Mouse (Mus musculus): Measurements from ENCODE around the gene 4933434E20Rik. TPM values are rescaled to one million over a fixed set of nuclear protein-coding genes. Genes with fewer than 3 reads are reported as not detected.
A peak's percentile ranks its signal among the peaks of the same experiment; 100 is the strongest.

The 4933434E20Rik gene
- polyA plus RNA-seq, 1 experiment from 2014 or later, result 158 TPM

DNA sequence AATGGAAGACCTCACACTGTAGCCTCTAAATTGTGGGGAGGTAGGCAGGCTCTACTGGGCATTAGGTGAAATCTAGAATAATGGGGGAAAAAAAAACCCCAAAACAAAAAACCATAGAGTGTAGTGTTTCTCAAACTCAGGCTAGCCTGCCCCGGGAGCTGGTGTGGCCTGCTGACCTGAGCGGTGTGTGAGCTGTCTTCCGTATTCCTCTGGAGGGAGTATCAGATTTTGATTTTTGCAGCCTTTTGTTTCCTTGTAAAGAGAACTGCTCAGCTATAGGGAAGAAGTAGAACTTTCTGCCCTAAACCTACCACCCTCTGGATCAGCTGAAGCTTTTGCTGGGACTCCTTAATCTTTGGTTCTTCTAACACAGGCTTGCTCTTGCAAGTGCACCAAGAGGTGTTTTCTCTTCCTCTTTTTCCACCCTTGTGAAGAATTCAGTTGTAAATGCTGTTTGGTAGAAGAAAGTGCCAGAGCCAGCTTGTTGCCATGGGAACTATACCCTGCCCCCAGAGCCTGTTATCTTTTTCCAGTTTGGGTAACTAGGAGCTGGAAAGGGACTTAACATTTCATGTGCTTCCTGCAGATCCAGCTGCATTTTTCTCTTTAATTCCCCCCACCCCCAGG is 32.4 kb downstream of the 4933434E20Rik start:
- WGBS, result 71% methylated on average over 3 of the region's 3 CpGs
- no peaks in the 10 kb centered on the region for H3K9me3 ChIP-seq
- H3K9ac ChIP-seq, result no peak overlapping the region
- H3K27me3 ChIP-seq, result no peaks in the 10 kb centered on the region
- peak overlapping the region; percentile 79 for H3K4me2 ChIP-seq (replicated peaks)
- peaks cover 31% of the 10 kb centered on the region for H3K36me3 ChIP-seq
- peaks cover 46% of the 10 kb centered on the region for H3K4me1 ChIP-seq
- peak overlapping the region; percentile 48; the same call in 1 of the 2 replicates for H3K27ac ChIP-seq
- 0 out of 2 replicates have a peak overlapping the region, but pooled peaks have one; percentile 2 for H3K4me3 ChIP-seq
- no peak for ATAC-seq (ENCODE audit: low FRiP score, low read depth)

DNA sequence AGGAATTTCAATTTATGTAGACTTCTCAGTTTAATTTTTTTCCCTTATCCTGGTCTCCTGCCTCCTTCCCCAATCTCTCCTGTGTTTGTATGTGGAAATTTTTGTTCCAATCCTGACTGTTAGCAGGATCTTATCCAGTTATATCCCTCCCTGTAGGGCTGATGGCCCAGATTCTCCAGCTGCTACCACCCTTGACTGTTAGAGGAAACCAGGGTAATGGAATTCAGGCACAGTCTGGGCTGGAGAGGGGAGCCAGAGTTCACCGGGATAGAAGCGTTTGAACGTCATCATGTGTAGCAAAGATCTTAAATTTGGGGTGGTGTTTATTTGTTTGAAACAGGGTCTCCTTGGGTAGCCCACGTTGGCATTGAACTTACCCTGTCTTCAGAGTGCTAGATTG is 33.4 kb downstream of the 4933434E20Rik start:
- Histone ChIP-seq H3K4me2 (replicated peaks) (no peak overlapping the region), H3K27me3 (no peaks in the 10 kb centered on the region), H3K4me1 (peaks cover 43% of the 10 kb centered on the region), H3K27ac (no peak overlapping the region), H3K36me3 (peaks cover 41% of the 10 kb centered on the region), H3K9ac (no peak overlapping the region), H3K4me3 (no peak overlapping the region), H3K9me3 (no peaks in the 10 kb centered on the region)
- WGBS, result 80% methylated on average over 4 of the region's 4 CpGs
- no peak for ATAC-seq (ENCODE audit: low FRiP score, low read depth)

DNA sequence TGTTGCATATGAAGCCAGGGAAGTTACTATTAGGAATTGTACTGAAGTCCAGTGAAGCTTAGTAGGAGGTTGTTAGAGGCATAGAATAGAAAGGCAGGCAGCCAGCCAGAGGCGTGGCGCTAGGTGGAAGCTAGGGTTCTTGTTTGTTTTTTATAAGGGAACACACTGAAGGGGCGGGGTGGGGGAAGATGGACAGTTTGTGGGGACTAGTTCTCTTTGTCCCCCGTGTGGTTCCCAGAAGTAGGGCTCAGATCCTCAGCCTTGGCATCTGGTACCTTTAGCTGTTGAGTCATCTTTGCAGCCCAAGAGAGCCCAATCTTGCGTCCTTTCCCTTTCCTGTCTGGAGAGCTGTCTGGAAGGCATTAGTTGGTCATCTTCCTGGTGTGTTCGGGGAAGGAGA is 33.8 kb downstream of the 4933434E20Rik start:
- H3K9me3 ChIP-seq, result no peaks in the 10 kb centered on the region
- H3K9ac ChIP-seq, result no peak overlapping the region
- H3K4me3 ChIP-seq, result no peak overlapping the region
- H3K27me3 ChIP-seq, result no peaks in the 10 kb centered on the region
- peaks cover 43% of the 10 kb centered on the region for H3K4me1 ChIP-seq
- no peak overlapping the region for H3K4me2 ChIP-seq (replicated peaks)
- H3K27ac ChIP-seq, result no peak overlapping the region
- H3K36me3 ChIP-seq, result peaks cover 45% of the 10 kb centered on the region
- 82% methylated on average over 6 of the region's 6 CpGs for WGBS
- no peak for ATAC-seq (ENCODE audit: low FRiP score, low read depth)

DNA sequence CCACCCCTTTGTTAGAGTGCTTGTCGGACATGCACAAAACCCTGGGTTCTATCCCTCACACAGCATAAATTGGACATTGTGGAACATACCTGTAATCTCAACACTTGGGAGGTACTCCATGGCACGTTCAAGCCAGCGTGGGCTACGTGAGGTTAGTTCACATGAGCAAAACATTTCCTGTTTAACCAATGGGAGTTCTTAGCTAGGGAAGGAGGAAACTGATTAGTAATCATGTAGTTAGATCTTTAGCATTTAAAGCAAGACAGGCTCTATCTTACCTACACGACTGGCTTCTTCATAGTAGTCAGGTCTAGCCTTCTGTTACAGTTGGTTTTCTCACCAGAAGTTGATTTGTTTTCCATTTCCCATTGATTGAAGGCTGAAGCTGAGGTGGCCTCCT is 34.6 kb downstream of the 4933434E20Rik start:
- Histone ChIP-seq H3K4me1 (peaks cover 40% of the 10 kb centered on the region), H3K9ac (no peak overlapping the region), H3K4me2 (replicated peaks) (no peak overlapping the region), H3K9me3 (no peaks in the 10 kb centered on the region), H3K27me3 (no peaks in the 10 kb centered on the region), H3K36me3 (peaks cover 53% of the 10 kb centered on the region), H3K27ac (no peak overlapping the region), H3K4me3 (no peak overlapping the region)
- 93% methylated on average over 5 of the region's 5 CpGs for WGBS
- ATAC-seq (ENCODE audit: low FRiP score, low read depth), result no peak

DNA sequence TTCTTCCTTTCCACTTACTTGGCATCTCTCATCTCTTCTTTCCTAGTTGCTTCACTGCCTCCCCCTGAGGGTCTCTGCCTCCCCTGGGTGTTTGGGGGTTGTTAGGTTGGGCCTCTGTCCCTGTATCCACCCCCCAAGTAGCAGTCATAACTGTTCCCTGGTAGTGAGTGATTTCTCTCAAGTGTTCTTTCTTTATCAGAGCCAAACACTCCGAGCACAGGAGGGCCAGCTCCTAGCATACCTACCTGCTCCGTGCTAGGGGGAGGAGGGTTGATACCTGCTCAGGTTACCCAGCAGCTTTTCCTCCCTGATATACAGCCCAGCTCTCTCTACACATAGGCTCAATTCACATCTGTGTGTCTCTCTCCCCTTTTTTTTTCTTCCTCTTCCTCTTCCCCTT is 37.2 kb downstream of the 4933434E20Rik start:
- Histone ChIP-seq H3K9ac (no peak overlapping the region), H3K27ac (no peak overlapping the region), H3K4me3 (no peak overlapping the region), H3K9me3 (no peaks in the 10 kb centered on the region), H3K36me3 (peaks cover 79% of the 10 kb centered on the region), H3K4me1 (peaks cover 15% of the 10 kb centered on the region), H3K4me2 (replicated peaks) (no peak overlapping the region), H3K27me3 (no peaks in the 10 kb centered on the region)
- no peak for ATAC-seq (ENCODE audit: low FRiP score, low read depth)
- WGBS, result 85% methylated on average over 2 of the region's 2 CpGs

DNA sequence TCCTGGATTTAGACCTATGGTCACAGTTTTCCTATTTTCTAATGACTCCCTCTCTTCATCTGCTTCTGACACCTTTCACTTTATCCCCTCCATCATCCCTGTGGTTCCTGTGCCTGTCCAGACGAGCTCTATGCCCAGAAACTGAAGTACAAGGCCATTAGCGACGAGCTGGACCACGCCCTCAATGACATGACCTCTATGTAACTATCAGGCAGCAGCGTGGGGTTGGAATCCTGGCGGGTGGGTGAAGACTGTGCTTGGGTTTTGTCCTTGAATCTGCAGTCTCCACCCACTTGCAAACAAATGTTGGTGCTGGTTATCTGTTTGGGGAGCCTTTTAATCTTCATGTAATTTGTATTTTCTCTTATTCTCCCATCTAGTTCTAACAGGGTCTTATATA is 39.5 kb downstream of the 4933434E20Rik start:
- H3K4me3 ChIP-seq, result no peak overlapping the region
- H3K9me3 ChIP-seq, result no peaks in the 10 kb centered on the region
- no peaks in the 10 kb centered on the region for H3K4me1 ChIP-seq
- no peak overlapping the region for H3K27ac ChIP-seq
- no peak overlapping the region for H3K9ac ChIP-seq
- no peak overlapping the region for H3K4me2 ChIP-seq (replicated peaks)
- H3K27me3 ChIP-seq, result no peaks in the 10 kb centered on the region
- H3K36me3 ChIP-seq, result peaks cover 97% of the 10 kb centered on the region
- WGBS, result 89% methylated on average over 6 of the region's 6 CpGs
- no peak for ATAC-seq (ENCODE audit: low FRiP score, low read depth)

DNA sequence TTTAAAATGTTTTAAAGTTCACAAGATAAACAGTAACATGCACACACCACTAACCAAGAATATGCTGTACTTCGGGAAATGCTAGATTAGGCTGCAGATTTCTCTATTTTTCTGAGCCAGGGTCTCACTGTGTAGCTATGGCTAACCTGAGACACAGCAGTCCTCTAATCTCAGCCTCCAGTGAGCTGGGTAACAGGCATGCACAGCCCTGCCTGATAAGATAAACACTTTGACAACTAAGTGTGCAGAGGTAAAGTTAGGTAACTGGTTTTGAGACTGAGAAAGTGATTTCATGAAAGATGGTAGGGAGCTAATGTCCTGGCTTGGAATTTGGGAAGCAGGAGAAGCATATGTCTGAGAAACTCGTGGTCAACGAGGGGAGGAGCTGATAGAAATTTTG is 43.0 kb downstream of the 4933434E20Rik start:
- H3K4me2 ChIP-seq (replicated peaks), result no peak overlapping the region
- H3K27me3 ChIP-seq, result no peaks in the 10 kb centered on the region
- H3K27ac ChIP-seq, result no peak overlapping the region
- H3K9ac ChIP-seq, result no peak overlapping the region
- WGBS, result 93% methylated on average over 3 of the region's 3 CpGs
- ATAC-seq (ENCODE audit: low FRiP score, low read depth), result no peak
- H3K4me3 ChIP-seq, result no peak overlapping the region
- peaks cover 93% of the 10 kb centered on the region for H3K36me3 ChIP-seq
- H3K4me1 ChIP-seq, result no peaks in the 10 kb centered on the region
- H3K9me3 ChIP-seq, result no peaks in the 10 kb centered on the region

DNA sequence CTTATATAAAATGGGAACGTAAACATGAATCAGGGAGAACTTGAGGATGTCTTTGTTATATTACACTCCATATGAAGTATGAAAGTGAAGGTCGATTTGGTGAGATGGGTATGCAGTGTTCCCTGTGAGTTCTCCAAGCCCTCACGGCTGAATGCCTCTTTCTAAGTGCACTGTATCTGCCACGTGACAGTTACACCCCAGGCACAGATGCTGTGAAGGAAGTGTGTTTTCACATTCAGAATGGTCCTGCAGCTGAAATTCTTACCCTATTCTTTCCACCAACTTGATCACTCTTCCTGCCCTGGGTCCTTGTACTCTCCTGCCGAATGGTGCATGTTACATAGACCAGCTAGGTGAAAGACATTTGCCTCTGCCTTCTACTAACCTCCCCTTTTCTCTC is 46.5 kb downstream of the 4933434E20Rik start:
- no peak for ATAC-seq (ENCODE audit: low FRiP score, low read depth)
- 81% methylated on average over 5 of the region's 5 CpGs for WGBS
- no peaks in the 10 kb centered on the region for H3K4me1 ChIP-seq
- no peak overlapping the region for H3K4me2 ChIP-seq (replicated peaks)
- no peak overlapping the region for H3K27ac ChIP-seq
- H3K36me3 ChIP-seq, result peaks cover 78% of the 10 kb centered on the region
- no peaks in the 10 kb centered on the region for H3K27me3 ChIP-seq
- H3K9ac ChIP-seq, result no peak overlapping the region
- no peaks in the 10 kb centered on the region for H3K9me3 ChIP-seq
- no peak overlapping the region for H3K4me3 ChIP-seq

DNA sequence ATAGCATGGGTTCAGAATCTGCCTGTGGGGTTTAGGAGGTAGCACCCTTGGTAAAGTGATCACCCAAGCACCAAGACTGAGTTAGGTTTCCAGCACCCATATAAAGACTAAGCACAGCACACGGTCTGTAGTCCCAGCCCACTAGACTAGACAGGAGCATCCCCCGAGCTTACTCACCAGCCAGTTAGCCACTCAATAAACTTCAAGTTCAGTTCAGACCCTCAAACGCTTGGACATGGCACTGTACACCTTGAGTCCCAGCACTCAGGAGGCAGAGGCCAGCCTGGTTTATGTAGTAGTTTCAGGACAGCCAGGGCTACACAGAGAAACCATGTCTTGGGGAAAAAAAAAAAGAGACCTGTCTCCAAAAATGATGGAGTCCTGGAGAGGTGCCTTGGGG is 49.6 kb downstream of the 4933434E20Rik start:
- H3K9me3 ChIP-seq, result 0 out of 2 replicates have a peak, but pooled peaks cover 6% of the 10 kb centered on the region
- no peak for ATAC-seq (ENCODE audit: low FRiP score, low read depth)
- no peak overlapping the region for H3K4me2 ChIP-seq (replicated peaks)
- no peak overlapping the region for H3K27ac ChIP-seq
- no peak overlapping the region for H3K4me3 ChIP-seq
- H3K9ac ChIP-seq, result no peak overlapping the region
- H3K27me3 ChIP-seq, result no peaks in the 10 kb centered on the region
- peaks cover 53% of the 10 kb centered on the region for H3K36me3 ChIP-seq
- H3K4me1 ChIP-seq, result no peaks in the 10 kb centered on the region
- 86% methylated on average over 3 of the region's 3 CpGs for WGBS

DNA sequence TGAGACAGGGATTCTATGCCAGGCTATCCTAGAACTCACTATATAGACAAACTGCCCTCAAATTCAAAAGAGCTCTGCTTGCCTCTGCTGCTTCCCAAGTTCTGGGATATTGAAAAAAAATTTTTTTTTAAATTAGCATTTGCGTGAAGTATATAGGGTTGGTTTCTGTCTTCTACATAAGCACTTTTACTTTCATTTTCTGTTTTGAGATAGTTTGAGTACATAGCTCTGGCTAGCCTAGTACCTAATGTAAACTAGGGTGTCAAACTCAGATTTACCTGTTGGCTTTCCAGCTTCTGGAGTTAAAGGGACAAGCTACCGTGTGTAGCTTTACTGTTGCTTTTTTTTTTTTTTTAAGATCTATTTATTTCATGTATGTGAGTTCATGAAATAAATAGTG is 50.2 kb downstream of the 4933434E20Rik start:
- Histone ChIP-seq H3K4me2 (replicated peaks) (no peak overlapping the region), H3K9me3 (0 out of 2 replicates have a peak, but pooled peaks cover 6% of the 10 kb centered on the region), H3K27me3 (no peaks in the 10 kb centered on the region), H3K36me3 (peaks cover 48% of the 10 kb centered on the region), H3K4me3 (no peak overlapping the region), H3K9ac (no peak overlapping the region), H3K27ac (no peak overlapping the region), H3K4me1 (no peaks in the 10 kb centered on the region)
- no peak for ATAC-seq (ENCODE audit: low FRiP score, low read depth)
- 99% methylated on average over 2 of the region's 2 CpGs for WGBS

DNA sequence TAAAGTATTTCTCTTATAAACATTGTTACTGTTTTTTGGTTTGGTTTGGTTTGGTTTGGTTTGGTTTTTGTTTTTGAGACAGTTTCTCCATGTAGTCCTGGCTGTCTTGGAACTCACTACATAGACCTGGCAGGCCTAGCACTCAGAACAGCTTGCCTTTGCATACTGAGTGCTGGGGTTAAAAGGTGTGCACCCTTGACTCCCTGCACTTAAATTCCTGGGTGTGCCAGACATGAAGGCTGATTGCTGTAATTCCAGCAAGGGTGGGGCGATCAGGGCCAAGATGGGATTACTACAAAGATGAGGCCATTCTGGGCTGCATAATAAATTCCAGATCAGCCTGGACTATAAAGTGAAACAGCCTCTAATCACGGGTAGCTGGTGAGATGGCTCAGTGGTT is 50.8 kb downstream of the 4933434E20Rik start:
- H3K36me3 ChIP-seq, result peaks cover 46% of the 10 kb centered on the region

DNA sequence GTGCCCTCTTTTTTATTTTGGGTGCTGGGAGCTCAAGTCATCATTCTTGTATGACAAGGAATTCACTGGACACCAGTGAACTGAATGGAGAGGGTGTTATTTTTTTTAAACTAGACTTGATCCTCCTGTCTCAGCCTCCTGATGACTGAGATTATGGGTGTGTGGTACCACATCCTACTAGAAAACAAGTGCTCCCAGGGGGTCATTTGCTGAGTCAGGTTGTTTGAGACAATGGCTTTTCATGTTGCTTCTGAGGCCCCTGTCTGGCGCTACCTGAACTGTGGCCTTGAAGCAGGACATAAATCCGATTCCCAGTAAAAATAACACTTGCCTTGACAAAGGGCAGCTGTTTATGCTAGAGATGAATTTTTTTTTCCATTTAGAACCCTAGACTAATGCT is 51.7 kb downstream of the 4933434E20Rik start:
- H3K36me3 ChIP-seq, result peaks cover 37% of the 10 kb centered on the region
- no peak overlapping the region for H3K27ac ChIP-seq
- H3K4me2 ChIP-seq (replicated peaks), result no peak overlapping the region
- ATAC-seq (ENCODE audit: low FRiP score, low read depth), result no peak
- no peaks in the 10 kb centered on the region for H3K27me3 ChIP-seq
- no peak overlapping the region for H3K9ac ChIP-seq
- H3K4me3 ChIP-seq, result no peak overlapping the region
- H3K9me3 ChIP-seq, result 0 out of 2 replicates have a peak, but pooled peaks cover 6% of the 10 kb centered on the region
- 82% methylated on average over 2 of the region's 2 CpGs for WGBS
- no peaks in the 10 kb centered on the region for H3K4me1 ChIP-seq

More for the DNA sequence above, 50.8 kb downstream of the 4933434E20Rik start:
- no peak overlapping the region for H3K4me2 ChIP-seq (replicated peaks)
- H3K4me3 ChIP-seq, result no peak overlapping the region
- H3K4me1 ChIP-seq, result no peaks in the 10 kb centered on the region
- 38% methylated on average over 2 of the region's 2 CpGs for WGBS
- no peak for ATAC-seq (ENCODE audit: low FRiP score, low read depth)
- no peak overlapping the region for H3K27ac ChIP-seq
- no peaks in the 10 kb centered on the region for H3K27me3 ChIP-seq
- 0 out of 2 replicates have a peak, but pooled peaks cover 6% of the 10 kb centered on the region for H3K9me3 ChIP-seq
- H3K9ac ChIP-seq, result no peak overlapping the region

DNA sequence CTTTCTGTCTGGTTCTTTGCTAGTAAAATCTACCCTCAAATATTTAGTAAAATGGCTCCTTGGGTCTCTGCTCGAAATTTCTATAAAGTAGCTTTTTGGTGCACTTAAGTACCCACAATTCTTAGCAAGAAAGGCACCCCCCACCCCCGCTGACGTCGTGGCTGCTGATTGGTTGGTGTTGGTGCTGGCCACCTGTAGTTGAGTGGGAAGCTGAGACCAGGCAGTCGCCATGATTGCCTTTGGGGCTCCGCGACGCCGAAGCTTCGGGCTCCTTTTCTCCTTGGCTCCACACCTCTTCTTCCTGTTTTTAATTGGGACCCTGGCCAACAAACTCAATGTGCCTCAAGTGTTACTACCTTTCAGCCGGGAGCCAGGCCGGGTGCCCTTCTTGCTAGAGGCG is 52.5 kb downstream of the 4933434E20Rik start, which contains the start of gene Nup210l:
Gene Nup210l, plus strand, starts transcription at position 195 of the 400 bp plus-strand sequence.
- no peak within 1 kb of the TSS for H3K27ac ChIP-seq
- H3K9ac ChIP-seq, result no peak within 1 kb of the TSS
- 85% methylated on average over 13 of the region's 13 CpGs for WGBS
- no peaks in the 10 kb centered on the region for H3K27me3 ChIP-seq
- no peak within 1 kb of the TSS for H3K4me2 ChIP-seq (replicated peaks)
- peaks cover 29% of the 10 kb centered on the region for H3K36me3 ChIP-seq
- no peaks in the 10 kb centered on the region for H3K4me1 ChIP-seq
- H3K9me3 ChIP-seq, result 0 out of 2 replicates have a peak, but pooled peaks cover 6% of the 10 kb centered on the region
- ATAC-seq (ENCODE audit: low FRiP score, low read depth), result no peak
- H3K4me3 ChIP-seq, result no peak within 1 kb of the TSS
